20 mouse cellular contexts compared by ENCODE assay signal in genomic region chr1:144272991-144273390, GRCm38 (mm10). TPM values are rescaled to one million over a fixed set of nuclear protein-coding genes. Genes with fewer than 3 reads are reported as not detected.
"Had no signal": no experiment of that assay in that cellular context is flagged by ENCODE, and none has a peak within 500 bp of the region (broad histone marks: within the 10 kb centered on the region; RNA-seq: fewer than 3 reads in every experiment).

No protein-coding gene starts in this region.

- ATAC-seq: lung, postnatal 0 days; midbrain, embryonic 15.5 days had no signal

- DNase-seq: kidney, adult 18-20 months; kidney, adult 9 months; kidney, postnatal 14 days; layer of hippocampus, postnatal 36 days; liver, embryonic 13.5 days; lung, embryonic 14.5 days; lung, postnatal 36 days; right cerebral cortex, adult 18-20 months; right cerebral cortex, postnatal 25 days; spleen, adult 18-20 months; thymus, postnatal 25 days had no signal

RNA-seq across cellular contexts. Expression of gene Rgs1, which starts 23.9 kb away (rescaled TPM):
- polyA plus RNA-seq: kidney, embryonic 16.5 days; limb, embryonic 11.5 days; liver, adult 2 months; midbrain, embryonic 11.5 days; midbrain, embryonic 15.5 days; myocyte; neural tube, embryonic 12.5 days; neural tube, embryonic 15.5 days had no signal
